Mouse (Mus musculus): ENCODE results near the gene Ccnt1.
A peak's percentile ranks its signal among the peaks of the same experiment; 100 is the strongest.
"Not testable (repeated sequence)": the region's sequence is repeated elsewhere in the genome, so short reads cannot be mapped to it uniquely, and the experiment has no call there.

Gene Ccnt1

GRCm38 (mm10) chr15:98537923-98538322 is 32.8 kb downstream of the Ccnt1 start:
- DNase-seq = no peak

DNA sequence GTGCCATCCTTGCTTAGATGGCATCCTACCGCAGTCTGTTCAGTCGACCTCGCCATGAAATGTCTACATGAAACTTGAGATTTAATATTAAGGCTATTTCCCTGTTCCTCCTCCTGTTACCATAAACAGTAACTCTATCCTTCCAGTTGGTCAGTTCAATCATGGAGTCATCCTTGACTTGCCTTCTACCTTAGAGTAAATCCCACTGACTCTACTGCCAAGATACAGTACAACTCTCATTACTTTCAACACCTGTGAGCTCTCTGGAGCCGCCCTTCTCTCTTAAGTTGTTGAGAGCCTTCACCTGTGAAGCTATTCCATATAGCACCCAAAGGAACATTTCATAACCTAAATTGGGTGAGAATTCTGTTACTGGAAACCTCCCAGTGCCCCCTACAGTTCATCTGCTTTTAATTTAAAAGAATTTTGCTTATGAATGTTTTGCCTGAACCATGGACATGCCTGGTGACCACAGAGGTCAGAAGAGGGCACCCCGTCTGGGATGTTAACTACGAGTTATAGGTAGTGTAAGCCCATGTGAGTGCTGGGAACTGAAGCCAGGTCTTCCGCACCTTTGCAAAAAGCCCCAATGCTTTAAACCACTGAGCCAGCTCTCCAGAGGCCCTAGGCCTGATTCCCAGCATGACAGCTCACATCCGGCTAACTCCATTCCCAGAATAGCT is 33.8 kb downstream of the Ccnt1 start:
- no peak for DNase-seq

DNA sequence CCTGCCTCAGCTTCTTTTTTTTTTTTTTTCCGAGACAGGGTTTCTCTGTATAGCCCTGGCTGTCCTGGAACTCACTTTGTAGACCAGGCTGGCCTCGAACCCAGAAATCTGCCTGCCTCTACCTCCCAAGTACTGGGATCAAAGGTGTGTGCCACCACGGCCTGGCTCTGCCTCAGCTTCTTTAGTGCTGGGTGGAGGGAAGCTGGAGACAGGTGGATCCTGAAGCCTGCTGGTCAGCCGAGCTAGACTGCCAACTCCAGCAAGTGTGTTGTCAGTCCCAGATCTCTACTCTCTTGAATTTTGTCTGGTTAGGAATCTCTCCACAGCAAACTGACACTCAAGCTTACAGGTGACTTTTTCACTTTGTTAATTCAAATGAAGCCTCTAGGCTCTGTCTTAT is 34.8 kb downstream of the Ccnt1 start:
- no peak for DNase-seq

- peak; percentile 98 for DNase-seq
Observed at GRCm38 (mm10) chr15:98533881-98534627, 36.7 kb downstream of the Ccnt1 start, which contains the start of gene Kansl2. Kansl2 (minus strand) TSS chr15:98534264.

DNA sequence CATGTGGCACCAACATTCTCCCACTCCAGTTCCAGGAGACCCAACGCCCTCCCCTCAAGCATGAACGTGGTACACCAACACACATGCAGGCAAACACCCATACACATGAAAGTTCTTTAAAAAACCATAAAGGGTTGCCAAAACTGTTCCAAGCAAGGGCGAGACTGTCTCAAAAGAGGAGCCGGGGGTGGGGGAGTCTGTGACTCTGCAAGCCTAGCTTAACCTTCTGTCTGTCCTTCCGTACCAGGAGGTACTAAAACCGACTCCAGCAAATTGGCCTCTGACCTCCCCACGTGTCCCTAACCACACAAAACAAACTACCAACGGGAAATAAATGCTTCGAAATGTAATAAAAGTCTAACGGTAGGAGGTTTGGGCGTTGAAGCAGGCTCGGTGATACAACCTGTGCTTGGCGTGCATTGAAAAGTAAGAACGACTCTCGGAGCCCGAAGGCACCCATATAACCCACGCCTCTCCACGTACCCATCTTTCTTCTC is 37.6 kb downstream of the Ccnt1 start:
- DNase-seq = no peak

DNA sequence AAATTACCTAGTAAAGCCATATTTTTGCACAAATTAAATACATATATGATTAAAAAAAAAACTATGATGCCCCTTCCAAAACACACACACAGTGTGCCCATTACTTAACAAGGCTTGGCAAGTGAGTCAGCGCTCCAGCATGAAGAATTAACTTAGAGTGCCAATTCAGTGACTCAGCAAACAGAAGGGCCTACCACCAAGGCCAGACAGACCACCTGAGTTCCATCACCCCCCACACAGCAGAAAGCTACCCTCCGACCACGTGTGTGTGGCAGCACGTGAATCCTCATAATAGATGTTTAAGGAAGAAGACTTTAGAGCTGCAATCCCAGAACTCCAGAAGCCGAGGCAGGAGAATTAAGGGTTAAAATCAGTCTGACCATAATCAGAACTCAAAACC is 38.4 kb downstream of the Ccnt1 start:
- DNase-seq = no peak

- DNase-seq = no peak
Observed at GRCm38 (mm10) chr15:98528066-98528563, 42.6 kb downstream of the Ccnt1 start.

- DNase-seq = no peak
Observed at GRCm38 (mm10) chr15:98527056-98527771, 43.5 kb downstream of the Ccnt1 start.

DNA sequence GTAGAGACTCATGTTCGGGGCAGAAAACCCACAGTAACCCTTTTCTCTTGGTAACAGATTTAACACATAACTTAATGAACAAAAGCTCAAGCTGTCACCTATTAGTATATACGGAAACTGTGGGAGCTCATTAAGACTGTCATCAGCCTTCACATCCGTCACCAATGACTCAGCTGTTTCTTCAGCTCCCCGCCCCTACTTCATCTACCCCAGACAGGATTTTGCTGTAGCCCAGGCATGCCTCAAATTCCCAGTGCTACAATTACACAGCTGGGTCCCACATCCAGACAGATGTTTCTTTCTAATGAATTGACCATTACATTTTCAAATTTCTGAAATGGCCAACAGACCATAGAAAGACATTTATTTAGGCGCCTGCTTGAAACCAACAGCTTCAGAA is 44.7 kb downstream of the Ccnt1 start:
- DNase-seq = no peak

DNA sequence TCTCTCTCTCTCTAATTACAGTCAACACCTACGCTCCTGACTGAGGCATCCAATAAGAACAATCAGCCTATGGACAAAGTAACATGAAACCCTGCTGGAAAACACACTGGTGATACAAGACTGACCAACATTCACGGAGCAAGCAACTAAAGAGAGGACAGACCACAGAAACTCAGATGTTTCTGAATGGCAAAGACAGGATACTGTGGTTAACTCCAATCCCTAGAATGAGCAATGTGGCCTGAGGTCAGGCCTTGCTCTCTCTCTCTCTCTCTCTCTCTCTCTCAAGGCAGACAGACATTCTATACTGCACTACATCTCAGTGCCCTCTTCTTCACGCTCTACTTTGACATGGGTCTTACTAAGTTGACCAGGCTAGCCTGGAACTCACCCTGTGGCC is 49.5 kb downstream of the Ccnt1 start:
- no peak for DNase-seq

- peak; percentile 58 for DNase-seq
Observed at GRCm38 (mm10) chr15:98517380-98518355, 53.1 kb downstream of the Ccnt1 start.

DNA sequence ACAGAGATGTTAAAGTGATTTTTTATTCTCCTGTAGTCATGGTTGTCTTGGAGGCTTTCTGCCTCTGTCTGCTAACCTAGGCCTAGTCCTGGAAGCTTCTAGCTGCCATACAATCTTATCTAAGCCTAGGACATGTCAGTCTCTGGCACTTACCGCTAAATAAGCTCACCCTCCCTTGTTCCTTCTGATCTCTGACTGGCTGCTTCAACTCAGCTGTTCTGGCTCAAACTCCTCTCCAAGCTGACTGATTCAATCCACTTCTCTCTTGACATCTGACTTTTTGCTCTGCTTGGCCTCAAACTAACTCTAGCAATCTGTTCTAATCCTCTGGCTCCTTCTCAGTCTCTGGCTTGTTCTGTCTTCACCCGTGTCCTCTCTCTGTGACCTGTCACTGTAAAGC is 55.9 kb downstream of the Ccnt1 start:
- DNase-seq = not testable (repeated sequence)

DNA sequence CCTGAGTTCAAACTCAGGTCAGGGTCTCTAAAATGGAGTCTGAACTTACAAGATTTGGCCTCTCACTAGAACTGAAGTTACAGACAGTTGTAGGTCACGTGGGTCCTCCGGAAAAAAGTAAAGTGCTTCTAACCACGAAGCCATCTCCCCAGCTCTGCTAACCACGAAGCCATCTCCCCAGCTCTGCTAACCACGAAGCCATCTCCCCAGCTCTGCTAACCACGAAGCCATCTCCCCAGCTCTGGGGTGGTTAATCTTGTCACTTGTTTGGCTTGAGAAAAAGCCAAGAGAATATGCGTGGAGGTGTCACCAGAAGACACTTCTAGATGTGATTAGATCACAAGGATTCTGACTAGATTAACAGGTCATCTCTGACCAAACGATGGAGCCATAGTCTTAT is 56.6 kb downstream of the Ccnt1 start:
- no peak for DNase-seq

GRCm38 (mm10) chr15:98513676-98514075 is 57.0 kb downstream of the Ccnt1 start:
- DNase-seq = not testable (repeated sequence)

DNA sequence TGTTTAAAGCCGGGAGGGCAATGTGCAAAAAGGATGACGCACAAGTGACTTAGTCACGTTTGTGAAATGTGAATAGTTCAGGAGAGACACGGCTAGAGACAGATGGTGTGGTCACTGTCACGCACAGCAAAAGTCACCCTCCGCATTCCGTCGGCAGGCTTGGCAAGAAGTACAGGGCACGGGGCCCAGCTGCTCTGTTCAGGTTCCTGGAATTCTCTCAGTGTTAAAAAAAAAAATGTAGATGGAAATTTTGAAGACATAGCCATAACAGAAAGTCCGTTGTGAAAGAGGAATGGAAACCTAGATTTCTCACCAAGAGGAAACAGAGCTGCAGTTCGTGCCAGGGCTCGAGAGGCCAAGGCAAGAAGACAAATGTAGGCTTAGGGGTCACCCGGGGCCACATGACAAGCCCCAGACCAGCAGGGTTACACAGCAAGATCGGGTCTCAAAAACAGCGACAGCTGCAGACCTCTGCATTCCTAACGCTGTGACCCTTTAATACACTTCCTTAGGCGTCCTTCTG is 57.9 kb downstream of the Ccnt1 start:
- DNase-seq = peak; percentile 48

DNA sequence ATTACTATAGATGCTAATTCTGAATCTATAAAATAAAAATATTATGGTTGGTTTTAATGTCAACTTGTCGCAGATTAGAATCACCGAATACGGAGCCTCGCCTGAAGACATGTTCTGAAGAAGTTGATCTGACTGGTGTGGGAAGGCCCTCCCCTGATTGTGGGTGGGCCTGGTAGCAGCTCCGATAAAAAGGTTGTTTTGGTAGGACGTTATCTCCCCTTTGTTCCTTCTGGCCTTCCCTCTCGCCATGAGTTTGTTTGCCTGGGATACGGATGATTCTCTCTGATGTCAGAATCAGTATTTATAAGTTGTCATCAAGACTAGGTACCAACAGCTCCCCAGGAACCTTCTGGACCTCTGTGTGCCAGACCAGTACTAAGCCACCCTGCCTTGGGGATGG is 58.5 kb downstream of the Ccnt1 start:
- DNase-seq = no peak

DNA sequence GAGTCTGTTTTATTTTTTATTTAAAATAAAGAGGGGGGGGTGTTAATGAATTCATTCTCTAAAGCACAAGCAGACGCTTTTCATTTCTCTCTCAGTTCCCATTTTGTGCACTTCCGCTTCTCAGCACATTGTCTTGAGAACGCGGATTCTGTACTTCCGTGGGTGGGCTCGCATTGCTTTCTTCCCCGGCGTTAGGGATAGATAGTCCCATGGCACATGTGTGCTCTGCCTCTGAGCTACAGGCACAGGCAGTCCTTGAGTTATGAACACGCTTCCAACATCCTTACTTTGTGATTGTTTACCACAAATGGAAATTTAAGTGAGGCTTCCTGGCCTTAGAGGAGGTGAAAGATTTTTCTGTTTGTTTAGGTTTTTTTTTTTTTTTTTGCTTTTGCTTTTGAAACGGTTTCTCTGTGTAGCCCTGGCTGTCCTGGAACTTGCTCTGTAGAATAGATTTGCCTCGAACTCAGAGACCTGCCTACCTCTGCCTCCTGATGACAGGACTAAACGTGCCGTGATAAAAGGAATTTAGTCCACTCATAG is 59.3 kb downstream of the Ccnt1 start:
- no peak for DNase-seq

DNA sequence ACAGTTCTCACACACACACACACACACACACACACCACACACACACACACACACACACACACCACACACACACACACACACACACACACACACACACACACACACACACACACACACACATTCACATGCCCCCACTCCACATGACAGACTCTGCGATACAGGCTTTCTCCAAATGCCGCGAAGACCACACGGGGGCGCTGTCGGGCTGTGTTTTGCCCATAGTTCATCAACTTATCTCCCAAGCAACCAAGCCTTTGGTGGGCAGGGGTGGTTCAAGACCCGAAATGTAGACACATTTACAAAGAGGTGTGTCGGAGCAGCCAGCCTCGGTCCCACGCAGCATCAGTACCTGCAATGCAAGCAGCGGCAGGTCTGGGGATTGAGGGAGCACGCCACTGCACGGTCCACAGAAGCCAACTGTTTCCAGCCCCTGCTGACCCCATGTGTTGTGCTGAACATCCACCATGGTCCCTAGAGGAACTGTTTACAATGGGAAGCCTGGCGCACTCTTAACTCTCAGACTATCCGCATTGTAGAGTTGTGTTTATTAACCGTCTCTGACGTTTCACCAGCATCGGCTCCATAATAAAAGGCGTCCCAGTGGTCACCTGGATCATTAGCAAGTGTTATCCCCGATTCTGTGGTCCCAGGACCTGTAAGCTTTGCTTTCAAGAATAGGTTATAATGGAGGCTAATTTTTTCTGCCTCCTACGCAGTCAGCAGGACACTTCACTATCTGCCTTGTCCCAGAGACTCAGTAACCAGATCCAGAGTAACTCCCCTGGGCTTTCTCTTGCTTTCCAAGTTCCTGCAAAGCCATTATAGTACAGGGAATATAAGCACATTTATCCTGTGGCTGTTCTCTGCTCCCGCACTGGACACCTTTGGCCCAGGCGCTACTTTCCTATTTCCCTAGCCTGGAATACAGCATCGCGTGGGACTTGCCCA is 60.0 kb downstream of the Ccnt1 start:
- DNase-seq = peak; percentile 65

- no peak for DNase-seq
Observed at GRCm38 (mm10) chr15:98509387-98509786, 61.3 kb downstream of the Ccnt1 start.

GRCm38 (mm10) chr15:98507321-98507720 is 63.4 kb downstream of the Ccnt1 start:
- DNase-seq = no peak
